Mouse (Mus musculus): ENCODE results near the gene Morf4l1.
"Not testable (repeated sequence)": the region's sequence is repeated elsewhere in the genome, so short reads cannot be mapped to it uniquely, and the experiment has no call there.

DNA sequence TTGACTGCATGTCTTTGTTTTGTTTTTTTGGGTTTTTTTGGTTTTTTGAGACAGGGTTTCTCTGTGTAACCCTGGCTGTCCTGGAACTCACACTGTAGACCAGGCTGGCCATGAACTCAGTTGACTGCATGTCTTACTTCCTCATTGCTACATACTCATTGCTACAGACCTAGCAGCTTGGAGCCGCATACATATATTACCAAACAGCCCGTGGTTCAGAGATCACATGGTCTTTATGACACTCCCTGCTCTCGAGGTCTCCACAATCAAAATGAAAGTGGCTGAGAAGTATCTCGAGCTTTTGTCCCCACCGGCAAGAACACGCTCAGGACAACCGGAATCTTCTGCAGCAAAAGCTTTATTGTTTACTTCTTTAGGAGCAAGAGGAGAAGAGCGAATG lies 71.7 kb downstream of the Morf4l1 start:
- not testable (repeated sequence) for TF ChIP-seq POLR2AphosphoS5 (IDR thresholded peaks at IDR 0.05; ENCODE audit: insufficient replicate concordance, low read depth, low read length); GATA1 (IDR thresholded peaks at IDR 0.05; ENCODE audit: borderline replicate concordance, low read length); CTCF (IDR thresholded peaks at IDR 0.05; ENCODE audit: low read depth, low read length); GATA2 (IDR thresholded peaks at IDR 0.05; ENCODE audit: borderline replicate concordance, low read depth, low read length); TAL1 (conservative IDR thresholded peaks at IDR 0.05; ENCODE audit: low read depth, low read length)
